Mouse (Mus musculus) left cerebral cortex, adult 9 months (tissue): ENCODE data around the gene Olfr33.
A peak's percentile ranks its signal among the peaks of the same experiment; 100 is the strongest.

Experiments
- DNase-seq, 2 experiments: peaks; one replicate each; pipeline ENCODE4 v3.0.0; 2022; ENCODE audit warnings: low spot score in 2 of 2

The Olfr33 gene

DNA sequence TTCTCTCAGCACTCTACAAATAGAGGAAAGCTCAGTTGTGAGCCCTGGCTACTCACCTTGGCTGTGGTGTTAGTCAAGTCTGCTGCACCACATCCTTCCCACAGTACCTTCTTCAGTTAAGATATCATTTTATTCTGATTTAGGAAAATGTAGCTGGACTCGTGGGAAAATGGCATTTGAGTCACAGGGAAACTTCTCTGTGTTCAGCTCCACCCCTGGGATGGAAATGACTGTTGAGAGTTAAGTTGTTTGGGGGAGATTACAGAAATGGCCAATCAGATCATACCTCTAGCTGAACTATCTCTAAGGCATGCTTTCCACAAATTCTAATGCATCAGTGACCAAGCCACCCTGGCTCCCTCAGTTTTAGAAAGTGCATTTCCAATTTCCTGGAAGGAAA, at the start of gene Olfr33:
Olfr33 (minus strand) TSS at position 101 of the 400 bp plus-strand sequence.
- no peak for DNase-seq

DNA sequence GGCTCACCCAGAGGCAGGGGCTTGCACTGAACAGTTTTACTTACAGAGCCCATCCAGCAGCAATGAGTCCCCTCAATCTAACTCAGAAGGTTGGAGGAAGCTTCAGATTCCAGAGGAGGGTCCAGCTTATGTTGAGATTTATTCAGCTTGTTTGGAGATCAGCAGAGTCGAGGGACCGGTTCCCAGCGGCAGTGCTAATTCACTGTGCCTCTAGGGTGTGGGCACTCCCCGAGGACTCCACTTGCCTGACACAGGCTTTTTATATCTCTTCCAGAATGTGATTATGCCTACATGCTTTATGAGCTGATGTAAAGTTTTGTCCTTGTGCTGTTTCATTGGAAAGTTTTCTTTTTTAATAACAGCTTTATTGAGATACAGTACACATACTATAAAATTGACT, 40.4 kb upstream of the Olfr33 start, which contains the start of the genes Olfr560 and Olfr78:
Olfr560 (minus strand) TSS at position 101 of the 400 bp plus-strand sequence.
Olfr78 (minus strand) TSS at position 206 of the 400 bp plus-strand sequence.
- DNase-seq: no peak

- DNase-seq: no peak
Observed at GRCm38 (mm10) chr7:102752086-102752485, 33.2 kb upstream of the Olfr33 start.

GRCm38 (mm10) chr7:102737705-102738104, 18.8 kb upstream of the Olfr33 start:
- no peak for DNase-seq

DNA sequence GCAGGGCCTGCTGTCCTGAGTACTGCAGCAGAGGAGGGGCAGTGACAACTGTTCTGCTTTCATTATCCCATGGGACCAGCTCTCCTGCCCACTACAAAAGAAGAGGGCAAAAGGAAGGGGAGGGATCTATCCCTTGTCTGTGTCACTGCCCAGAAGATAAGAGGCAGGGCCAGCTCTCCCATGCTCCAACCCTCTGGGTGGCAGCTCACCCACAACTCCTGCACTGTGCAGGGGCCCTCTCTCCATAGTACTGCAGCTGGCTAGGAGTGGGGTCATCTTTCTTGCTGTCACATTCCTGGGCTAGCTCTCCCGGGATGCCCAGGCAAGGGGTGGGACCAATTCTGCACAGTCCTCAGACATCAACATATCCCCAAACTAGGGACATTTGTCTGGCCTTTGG, 14.9 kb upstream of the Olfr33 start:
- DNase-seq: no peak

DNA sequence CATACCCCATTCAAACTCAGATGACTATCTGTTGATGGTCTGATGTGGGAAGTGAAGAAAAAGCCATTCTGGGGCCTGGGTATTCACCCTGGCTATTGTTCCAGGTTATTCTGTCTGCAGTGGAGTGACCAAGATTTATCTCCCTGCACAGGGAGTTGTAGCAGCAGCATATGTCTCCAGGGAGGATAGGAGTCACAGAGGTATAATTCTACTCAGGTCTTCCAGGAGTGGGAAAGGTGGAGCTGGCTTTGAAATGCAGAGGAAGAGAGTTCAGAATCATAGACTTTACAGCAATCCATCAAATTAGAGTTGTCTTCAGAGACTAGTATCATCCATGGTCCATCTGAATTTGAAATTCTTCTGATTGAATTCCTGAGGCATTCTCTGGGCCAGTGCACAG, 8.5 kb upstream of the Olfr33 start, which contains the start of gene Olfr559:
Olfr559 (minus strand) TSS at position 101 of the 400 bp plus-strand sequence.
- DNase-seq: no peak

- no peak for DNase-seq
Observed at GRCm38 (mm10) chr7:102701915-102702314, 17.0 kb downstream of the Olfr33 start, which contains the start of gene Olfr558. Gene Olfr558 (plus strand): TSS chr7:102702215.

GRCm38 (mm10) chr7:102698461-102698860, 20.4 kb downstream of the Olfr33 start:
- no peak for DNase-seq

DNA sequence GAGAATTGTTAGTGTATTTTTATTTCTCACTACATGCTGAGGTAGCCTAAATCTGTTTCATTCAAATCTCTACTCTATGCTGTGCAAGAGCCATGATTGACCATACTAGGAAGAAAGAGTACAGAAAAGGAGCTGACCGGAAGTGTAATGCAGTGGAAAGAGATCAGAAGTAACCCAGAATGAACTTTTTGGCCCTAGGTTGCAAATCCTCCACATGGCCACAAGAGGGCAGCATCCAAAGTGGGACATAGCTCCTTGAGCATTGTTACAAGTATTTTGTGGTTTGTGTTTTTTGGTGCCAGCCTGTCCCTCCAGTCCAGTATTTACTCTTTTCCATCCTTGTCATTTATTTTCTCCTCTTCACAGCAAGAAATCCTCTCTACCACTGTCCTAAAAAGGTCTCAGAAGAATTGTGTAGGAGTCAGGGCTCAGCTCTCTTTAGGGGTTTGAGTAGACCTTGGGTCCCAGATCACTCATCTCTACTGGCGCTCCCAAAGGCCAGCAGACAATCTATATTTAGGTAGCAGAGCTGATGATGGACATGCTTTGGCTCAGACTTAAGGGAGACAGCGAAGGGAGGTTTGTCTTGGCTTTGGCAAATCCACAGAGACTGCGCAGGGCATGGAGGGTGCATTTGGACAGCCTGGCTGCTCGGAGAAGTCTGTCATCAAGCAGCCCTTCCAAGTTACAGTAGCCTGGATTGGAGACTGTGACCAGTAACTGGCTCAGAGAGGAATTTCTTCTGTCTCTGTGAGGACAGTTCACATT, 23.3 kb downstream of the Olfr33 start, which contains the start of gene Olfr557:
Olfr557 (plus strand) TSS at position 553 of the 768 bp plus-strand sequence.
- DNase-seq: peak in 1 of 2 experiments; percentile 5

DNA sequence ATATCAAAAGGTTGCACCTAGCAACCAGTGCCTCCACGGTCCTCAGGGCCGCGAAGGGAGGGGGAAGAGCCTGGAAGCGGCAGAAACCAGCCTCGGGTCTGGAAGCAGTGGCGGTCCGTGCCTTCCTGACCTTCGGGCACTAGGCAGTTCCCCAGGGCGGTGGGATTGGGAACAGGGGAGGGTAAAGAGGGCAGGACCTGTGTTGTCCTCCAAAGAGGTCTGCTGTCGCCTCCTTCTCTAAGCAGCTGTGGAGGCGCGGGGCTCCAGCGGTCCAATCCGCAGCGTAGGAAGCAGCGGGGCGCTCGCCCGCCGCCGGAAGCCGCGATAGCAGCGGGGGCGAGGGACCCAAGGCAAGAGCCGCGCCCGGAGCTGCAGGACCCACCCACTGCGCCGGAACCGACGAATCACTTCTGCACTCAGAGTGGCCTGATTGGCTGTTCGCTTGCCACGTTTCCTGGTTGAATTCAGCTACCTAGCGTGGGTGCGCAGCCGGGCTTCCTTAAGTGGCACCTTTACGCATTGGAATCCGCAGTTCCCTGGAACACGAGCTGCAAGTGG, 31.8 kb downstream of the Olfr33 start, which contains the start of gene Trim68:
Trim68 (minus strand) TSS at position 384 of the 558 bp plus-strand sequence.
- peak; percentile 81 to 92 for DNase-seq

DNA sequence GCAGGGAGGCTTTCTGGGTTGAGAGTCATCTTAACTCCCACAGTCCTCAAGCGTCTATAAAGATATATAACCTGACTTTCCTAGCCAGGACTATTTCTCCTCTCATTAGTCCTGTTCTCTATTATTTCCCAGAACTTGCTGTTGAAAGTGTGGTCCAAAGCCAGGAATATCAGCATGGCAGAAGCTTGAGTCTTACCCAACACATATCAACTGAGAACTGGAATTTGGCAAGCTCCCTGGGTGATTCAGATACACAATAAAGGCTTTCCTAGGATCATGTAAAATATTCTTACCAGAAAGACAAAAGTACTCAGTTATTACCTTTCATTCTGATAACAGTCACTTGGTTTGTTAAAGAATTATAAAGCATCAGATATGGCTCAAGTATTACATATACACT, 37.0 kb downstream of the Olfr33 start:
- no peak for DNase-seq

DNA sequence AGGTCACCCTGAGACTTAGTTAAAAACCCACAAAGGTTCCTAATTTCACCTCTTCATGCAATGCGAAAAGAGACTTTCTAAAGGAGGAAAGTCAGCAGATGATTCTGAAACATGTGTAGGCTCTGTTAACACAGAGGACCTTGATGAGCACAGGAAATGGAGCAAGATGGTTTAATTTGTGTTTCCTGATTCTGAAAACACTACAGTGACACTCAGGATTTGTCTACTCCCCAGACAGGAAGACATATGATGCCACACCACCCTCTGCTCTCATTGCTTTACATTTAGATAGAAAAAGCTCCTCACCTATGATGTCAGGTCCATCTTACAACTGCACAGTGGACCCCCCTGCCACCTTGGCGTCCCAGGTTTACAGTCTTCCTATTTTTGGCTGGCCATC, 42.6 kb downstream of the Olfr33 start:
- no peak for DNase-seq

DNA sequence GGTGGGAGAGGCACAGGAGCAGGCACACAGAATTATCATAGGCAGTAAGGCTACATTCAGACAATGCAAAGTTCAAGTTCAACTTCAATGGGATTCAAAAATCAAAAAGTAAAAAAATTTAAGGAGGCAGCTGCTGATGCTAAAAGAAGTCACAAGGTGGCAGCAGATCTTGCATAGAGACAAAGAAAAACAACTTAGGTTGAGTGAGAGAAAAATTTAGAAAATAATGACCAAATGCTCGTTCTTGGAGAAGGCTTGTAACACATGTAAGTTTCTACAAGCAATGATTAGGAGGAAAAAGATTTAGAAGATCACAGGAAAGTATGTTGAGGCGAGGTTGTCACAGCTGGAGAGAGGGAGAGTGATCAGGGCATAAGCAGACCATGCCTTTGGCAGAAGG, 53.5 kb downstream of the Olfr33 start:
- DNase-seq: peak in 1 of 2 experiments; percentile 8

DNA sequence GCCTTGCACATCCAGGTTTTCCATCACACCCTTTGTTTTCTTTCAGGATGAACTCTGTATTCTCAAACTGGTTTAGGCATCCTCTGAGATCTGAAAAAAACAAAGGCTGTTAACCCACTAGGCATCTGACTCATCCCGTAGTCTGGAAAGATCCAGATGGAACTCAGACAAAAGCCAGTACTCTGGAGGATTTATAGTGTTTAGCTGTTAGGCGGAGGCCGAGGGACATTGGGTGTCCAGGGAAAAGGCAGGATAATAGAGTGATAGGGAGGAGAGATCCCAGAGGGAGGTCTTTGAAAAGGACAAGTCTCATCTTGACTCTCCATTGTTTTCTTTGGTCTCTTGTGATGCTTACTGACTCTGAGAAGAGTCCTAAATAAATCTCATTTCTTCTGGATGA, 54.3 kb downstream of the Olfr33 start, which contains the start of gene Olfr556:
Olfr556 (plus strand) TSS at position 301 of the 400 bp plus-strand sequence.
- no peak for DNase-seq
